Mouse (Mus musculus): Measurements from ENCODE around the gene Tank. TPM values are rescaled to one million over a fixed set of nuclear protein-coding genes. Genes with fewer than 3 reads are reported as not detected.

Gene Tank
- polyA plus RNA-seq, 2 experiments = 15.9 to 21.3 TPM

DNA sequence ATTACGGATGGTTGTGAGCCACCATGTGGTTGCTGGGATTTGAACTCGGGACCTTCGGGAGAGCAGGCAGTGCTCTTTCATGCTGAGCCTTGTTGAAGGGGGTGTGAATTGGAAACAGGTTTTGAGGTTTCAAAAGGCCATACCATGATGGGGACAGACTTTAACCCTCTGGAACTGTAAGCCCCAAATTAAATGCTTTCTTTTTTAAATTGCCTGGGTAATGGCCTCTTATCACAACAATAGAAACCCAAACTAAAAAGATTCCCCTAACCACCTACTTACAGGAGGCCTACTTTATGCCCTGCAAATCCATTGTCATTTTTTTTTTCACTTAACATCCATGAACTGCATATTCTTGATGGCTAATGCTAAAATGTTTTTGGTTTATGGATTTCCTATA, 96.2 kb downstream of the Tank start:
- Histone ChIP-seq H3K9ac (replicated peaks) (no peak overlapping the region), H3K4me2 (ENCODE audit: low read depth) (no peak overlapping the region), H3K4me1 (replicated peaks; ENCODE audit: control insufficient read depth in 2 of 2, insufficient read depth in 2 of 2, low read length in 1 of 2) (no peaks in the 10 kb centered on the region), H3K27ac (no peak overlapping the region), H3K9me3 (ENCODE audit: control insufficient read depth, low read length) (no peaks in the 10 kb centered on the region), H3K4me3 (ENCODE audit: insufficient read depth in 1 of 2, low read depth in 2 of 2, low read length in 2 of 2) (no peak overlapping the region), H3K27me3 (ENCODE audit: control insufficient read depth, insufficient read depth, low read length) (no peaks in the 10 kb centered on the region), H3K36me3 (replicated peaks; ENCODE audit: control insufficient read depth, insufficient read depth, low read depth) (no peaks in the 10 kb centered on the region)
- no peak for TF ChIP-seq EP300 (IDR thresholded peaks at IDR 0.05; ENCODE audit: low read depth)
- DNase-seq (ENCODE audit: low read depth in 3 of 3, low spot score in 3 of 3) (no peak), ATAC-seq (ENCODE audit: insufficient read depth) (no peak)
- 66% methylated on average over 3 of the region's 3 CpGs for WGBS (ENCODE audit: insufficient replicate concordance)

DNA sequence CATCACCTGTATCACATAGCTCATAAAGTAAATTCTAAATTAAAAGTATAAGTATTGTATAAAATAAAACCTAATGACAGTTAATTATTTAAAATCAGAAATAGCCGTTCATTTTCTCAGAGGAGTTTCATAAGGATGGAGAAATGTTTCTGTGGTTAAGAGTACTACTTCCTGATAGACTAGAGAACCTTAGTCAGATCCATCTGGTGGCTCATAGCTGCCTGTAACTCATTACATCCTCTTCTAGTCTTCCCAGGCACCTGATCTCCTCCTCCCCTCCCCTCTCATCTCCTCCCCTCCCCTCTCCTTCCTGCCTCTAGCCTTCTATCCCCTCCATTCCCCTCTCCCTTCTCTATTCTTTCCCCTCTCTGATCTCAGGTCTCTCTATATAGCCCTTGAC, 103.2 kb downstream of the Tank start:
- no peaks in the 10 kb centered on the region for H3K9me3 ChIP-seq (ENCODE audit: control insufficient read depth, low read length)
- no peak for DNase-seq (ENCODE audit: low read depth in 3 of 3, low spot score in 3 of 3)
- no peaks in the 10 kb centered on the region for H3K4me1 ChIP-seq (replicated peaks; ENCODE audit: control insufficient read depth in 2 of 2, insufficient read depth in 2 of 2, low read length in 1 of 2)
- 36% methylated on average over 1 of the region's 1 CpGs for WGBS (ENCODE audit: insufficient replicate concordance)
- no peak overlapping the region for H3K9ac ChIP-seq (replicated peaks)
- no peak overlapping the region for H3K27ac ChIP-seq
- no peak for ATAC-seq (ENCODE audit: insufficient read depth)
- H3K27me3 ChIP-seq (ENCODE audit: control insufficient read depth, insufficient read depth, low read length) = no peaks in the 10 kb centered on the region
- H3K4me2 ChIP-seq (ENCODE audit: low read depth) = no peak overlapping the region
- H3K4me3 ChIP-seq (ENCODE audit: insufficient read depth in 1 of 2, low read depth in 2 of 2, low read length in 2 of 2) = no peak overlapping the region
- H3K36me3 ChIP-seq (replicated peaks; ENCODE audit: control insufficient read depth, insufficient read depth, low read depth) = no peaks in the 10 kb centered on the region
- TF ChIP-seq EP300 (IDR thresholded peaks at IDR 0.05; ENCODE audit: low read depth) = no peak

DNA sequence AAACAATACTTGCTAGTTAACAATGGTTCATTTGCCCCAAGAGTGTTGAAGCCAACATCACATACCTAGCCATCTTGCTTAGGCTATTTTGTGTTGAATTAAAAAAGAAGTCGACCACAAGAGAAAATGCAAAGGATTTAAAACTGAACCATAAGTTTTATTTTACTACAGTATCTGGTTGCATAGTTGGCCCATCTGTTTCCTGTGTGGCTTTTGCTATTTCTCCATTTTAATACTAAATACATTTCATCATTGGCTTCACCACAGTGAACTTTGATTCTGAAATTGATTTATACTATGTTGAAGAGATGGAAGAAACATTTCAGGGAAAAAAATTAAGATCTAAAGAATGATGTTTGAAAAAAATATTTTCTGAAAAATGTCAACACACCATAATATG, 108.1 kb downstream of the Tank start:
- H3K4me2 ChIP-seq (ENCODE audit: low read depth) = no peak overlapping the region
- ATAC-seq (ENCODE audit: insufficient read depth) (no peak), DNase-seq (ENCODE audit: low read depth in 3 of 3, low spot score in 3 of 3) (no peak)
- H3K4me3 ChIP-seq (ENCODE audit: insufficient read depth in 1 of 2, low read depth in 2 of 2, low read length in 2 of 2) = no peak overlapping the region
- no peaks in the 10 kb centered on the region for H3K36me3 ChIP-seq (replicated peaks; ENCODE audit: control insufficient read depth, insufficient read depth, low read depth)
- 20% methylated on average over 1 of the region's 1 CpGs for WGBS (ENCODE audit: insufficient replicate concordance)
- no peak overlapping the region for H3K9ac ChIP-seq (replicated peaks)
- H3K4me1 ChIP-seq (replicated peaks; ENCODE audit: control insufficient read depth in 2 of 2, insufficient read depth in 2 of 2, low read length in 1 of 2) = no peaks in the 10 kb centered on the region
- H3K27ac ChIP-seq = no peak overlapping the region
- no peaks in the 10 kb centered on the region for H3K27me3 ChIP-seq (ENCODE audit: control insufficient read depth, insufficient read depth, low read length)
- TF ChIP-seq CTCF (IDR thresholded peaks at IDR 0.05; ENCODE audit: low read depth) (no peak), EP300 (IDR thresholded peaks at IDR 0.05; ENCODE audit: low read depth) (no peak)
- H3K9me3 ChIP-seq (ENCODE audit: control insufficient read depth, low read length) = no peaks in the 10 kb centered on the region

DNA sequence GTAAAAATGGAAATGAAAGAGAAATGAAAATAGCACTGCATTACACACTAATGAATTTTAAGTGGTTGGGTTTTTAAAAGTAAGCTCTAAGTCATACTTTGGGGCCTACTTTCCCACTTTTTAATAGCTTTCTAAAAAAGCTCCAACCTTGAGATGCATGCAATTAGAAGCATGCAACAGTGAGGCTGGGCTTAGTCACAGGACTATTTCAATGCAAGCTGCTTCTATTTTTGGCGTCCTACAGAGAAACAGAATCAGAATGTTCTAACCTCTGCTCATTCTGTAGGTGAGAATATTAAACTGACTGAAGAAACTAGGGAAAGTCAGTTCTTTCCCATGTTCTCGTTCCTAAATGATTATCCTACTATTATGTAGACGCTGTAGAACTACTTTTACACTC, 110.7 kb downstream of the Tank start:
- no peak overlapping the region for H3K4me2 ChIP-seq (ENCODE audit: low read depth)
- ATAC-seq (ENCODE audit: insufficient read depth) = no peak
- no peaks in the 10 kb centered on the region for H3K4me1 ChIP-seq (replicated peaks; ENCODE audit: control insufficient read depth in 2 of 2, insufficient read depth in 2 of 2, low read length in 1 of 2)
- H3K4me3 ChIP-seq (ENCODE audit: insufficient read depth in 1 of 2, low read depth in 2 of 2, low read length in 2 of 2) = no peak overlapping the region
- no peaks in the 10 kb centered on the region for H3K36me3 ChIP-seq (replicated peaks; ENCODE audit: control insufficient read depth, insufficient read depth, low read depth)
- WGBS (ENCODE audit: insufficient replicate concordance) = 54% methylated on average over 3 of the region's 3 CpGs
- H3K27me3 ChIP-seq (ENCODE audit: control insufficient read depth, insufficient read depth, low read length) = no peaks in the 10 kb centered on the region
- no peaks in the 10 kb centered on the region for H3K9me3 ChIP-seq (ENCODE audit: control insufficient read depth, low read length)
- H3K9ac ChIP-seq (replicated peaks) = no peak overlapping the region
- no peak for TF ChIP-seq CTCF (IDR thresholded peaks at IDR 0.05; ENCODE audit: low read depth)
- no peak for TF ChIP-seq EP300 (IDR thresholded peaks at IDR 0.05; ENCODE audit: low read depth)
- DNase-seq (ENCODE audit: low read depth in 3 of 3, low spot score in 3 of 3) = no peak
- H3K27ac ChIP-seq = no peak overlapping the region

Other genes starting within 250 kb of the Tank start
- gene Psmd14, start 133.1 kb downstream of the Tank start, polyA plus RNA-seq (2012; rRNA removed) = 32.0 and 48.8 TPM in 2 replicates
- gene Psmd14, start 133.1 kb downstream of the Tank start, polyA plus RNA-seq (2014; fragmentation: Nextera tagmentation; extraction: Ambion mirVana) = 131 and 134 TPM in 2 replicates
- gene Tbr1, start 224.3 kb downstream of the Tank start, polyA plus RNA-seq (2012; rRNA removed) = 0.02 and 0.09 TPM in 2 replicates
- not detected in 2 replicates for gene Tbr1, start 224.3 kb downstream of the Tank start, polyA plus RNA-seq (2014; fragmentation: Nextera tagmentation; extraction: Ambion mirVana)

Data from liver, embryonic 14.5 days (tissue).